Mouse (Mus musculus): ENCODE data around the gene Sesn3. TPM values are rescaled to one million over a fixed set of nuclear protein-coding genes. Genes with fewer than 3 reads are reported as not detected.

Sesn3 gene
- polyA plus RNA-seq, 1 experiment from 2014 or later, result 18.5 TPM

GRCm38 (mm10) chr9:14245013-14245586, 29.8 kb upstream of the Sesn3 start:
- WGBS, result 68% methylated on average over 7 of the region's 7 CpGs

GRCm38 (mm10) chr9:14246016-14246799, 28.7 kb upstream of the Sesn3 start:
- peaks cover 10 to 17% of the 10 kb centered on the region in 2 experiments for H3K4me1 ChIP-seq (ENCODE audit: control insufficient read depth in 2 of 2, insufficient read depth in 2 of 2, low read length in 2 of 2)
- 22% methylated on average over 11 of the region's 11 CpGs for WGBS
- H3K4me3 ChIP-seq (ENCODE audit: control insufficient read depth in 1 of 2, insufficient read depth in 1 of 2, low read depth in 1 of 2, low read length in 2 of 2), result no peak overlapping the region
- peak overlapping the region; percentile 32 for H3K4me2 ChIP-seq (ENCODE audit: low read length)
- H3K27ac ChIP-seq (replicated peaks in 1 of 2; ENCODE audit: control insufficient read depth in 1 of 2, insufficient read depth in 1 of 2, low read depth in 2 of 2, low read length in 2 of 2), result peak overlapping the region; percentile 1 to 21; a peak in 1 of 4 replicates
- H3K27me3 ChIP-seq (ENCODE audit: control insufficient read depth, insufficient read depth, low read length), result no peaks in the 10 kb centered on the region
- no peaks in the 10 kb centered on the region for H3K36me3 ChIP-seq (ENCODE audit: control insufficient read depth, insufficient read depth, low read length)
- no peak overlapping the region for H3K9ac ChIP-seq (ENCODE audit: low read length)
- ATAC-seq (ENCODE audit: insufficient number of reproducible peaks, insufficient read depth, low FRiP score, low read depth), result no peak
- no peaks in the 10 kb centered on the region for H3K9me3 ChIP-seq (ENCODE audit: control insufficient read depth, low read length)

More at GRCm38 (mm10) chr9:14245013-14245586, 29.8 kb upstream of the Sesn3 start:
- no peak overlapping the region for H3K27ac ChIP-seq (replicated peaks in 1 of 2; ENCODE audit: control insufficient read depth in 1 of 2, insufficient read depth in 1 of 2, low read depth in 2 of 2, low read length in 2 of 2)
- H3K36me3 ChIP-seq (ENCODE audit: control insufficient read depth, insufficient read depth, low read length), result no peaks in the 10 kb centered on the region
- H3K27me3 ChIP-seq (ENCODE audit: control insufficient read depth, insufficient read depth, low read length), result no peaks in the 10 kb centered on the region
- no peak overlapping the region for H3K4me3 ChIP-seq (ENCODE audit: control insufficient read depth in 1 of 2, insufficient read depth in 1 of 2, low read depth in 1 of 2, low read length in 2 of 2)
- no peak overlapping the region for H3K9ac ChIP-seq (ENCODE audit: low read length)
- no peak for ATAC-seq (ENCODE audit: insufficient number of reproducible peaks, insufficient read depth, low FRiP score, low read depth)
- H3K9me3 ChIP-seq (ENCODE audit: control insufficient read depth, low read length), result no peaks in the 10 kb centered on the region
- peaks cover 10 to 17% of the 10 kb centered on the region in 2 experiments for H3K4me1 ChIP-seq (ENCODE audit: control insufficient read depth in 2 of 2, insufficient read depth in 2 of 2, low read length in 2 of 2)
- H3K4me2 ChIP-seq (ENCODE audit: low read length), result no peak overlapping the region

- Histone ChIP-seq H3K4me1 (ENCODE audit: control insufficient read depth in 2 of 2, insufficient read depth in 2 of 2, low read length in 2 of 2) (peaks cover 10 to 17% of the 10 kb centered on the region in 2 experiments), H3K36me3 (ENCODE audit: control insufficient read depth, insufficient read depth, low read length) (no peaks in the 10 kb centered on the region), H3K4me2 (ENCODE audit: low read length) (no peak overlapping the region), H3K27me3 (ENCODE audit: control insufficient read depth, insufficient read depth, low read length) (no peaks in the 10 kb centered on the region), H3K4me3 (ENCODE audit: control insufficient read depth in 1 of 2, insufficient read depth in 1 of 2, low read depth in 1 of 2, low read length in 2 of 2) (no peak overlapping the region), H3K9me3 (ENCODE audit: control insufficient read depth, low read length) (no peaks in the 10 kb centered on the region), H3K9ac (ENCODE audit: low read length) (no peak overlapping the region), H3K27ac (replicated peaks in 1 of 2; ENCODE audit: control insufficient read depth in 1 of 2, insufficient read depth in 1 of 2, low read depth in 2 of 2, low read length in 2 of 2) (peak overlapping the region in 1 of 2 experiments; percentile 17; a peak in 1 of 4 replicates)
- no peak for ATAC-seq (ENCODE audit: insufficient number of reproducible peaks, insufficient read depth, low FRiP score, low read depth)
- 61% methylated on average over 12 of the region's 12 CpGs for WGBS
Measured at GRCm38 (mm10) chr9:14247480-14248208, 27.2 kb upstream of the Sesn3 start.

- WGBS, result 84% methylated on average over 3 of the region's 3 CpGs
- Histone ChIP-seq H3K27ac (replicated peaks in 1 of 2; ENCODE audit: control insufficient read depth in 1 of 2, insufficient read depth in 1 of 2, low read depth in 2 of 2, low read length in 2 of 2) (0 out of 4 replicates have a peak overlapping the region, but pooled peaks of 1 of the 2 experiments have one; percentile 17), H3K4me1 (ENCODE audit: control insufficient read depth in 2 of 2, insufficient read depth in 2 of 2, low read length in 2 of 2) (peaks cover 10 to 17% of the 10 kb centered on the region in 2 experiments), H3K36me3 (ENCODE audit: control insufficient read depth, insufficient read depth, low read length) (no peaks in the 10 kb centered on the region), H3K9me3 (ENCODE audit: control insufficient read depth, low read length) (no peaks in the 10 kb centered on the region), H3K4me3 (ENCODE audit: control insufficient read depth in 1 of 2, insufficient read depth in 1 of 2, low read depth in 1 of 2, low read length in 2 of 2) (no peak overlapping the region), H3K4me2 (ENCODE audit: low read length) (no peak overlapping the region), H3K9ac (ENCODE audit: low read length) (no peak overlapping the region), H3K27me3 (ENCODE audit: control insufficient read depth, insufficient read depth, low read length) (no peaks in the 10 kb centered on the region)
- no peak for ATAC-seq (ENCODE audit: insufficient number of reproducible peaks, insufficient read depth, low FRiP score, low read depth)
Measured at GRCm38 (mm10) chr9:14248209-14248596, 26.7 kb upstream of the Sesn3 start.

- H3K27me3 ChIP-seq (ENCODE audit: control insufficient read depth, insufficient read depth, low read length), result no peaks in the 10 kb centered on the region
- no peak overlapping the region for H3K4me2 ChIP-seq (ENCODE audit: low read length)
- no peak overlapping the region for H3K9ac ChIP-seq (ENCODE audit: low read length)
- peaks cover 3% of the 10 kb centered on the region; the same call in 1 of the 2 replicates for H3K9me3 ChIP-seq (ENCODE audit: control insufficient read depth, low read length)
- H3K27ac ChIP-seq (replicated peaks in 1 of 2; ENCODE audit: control insufficient read depth in 1 of 2, insufficient read depth in 1 of 2, low read depth in 2 of 2, low read length in 2 of 2), result no peak overlapping the region
- ATAC-seq (ENCODE audit: insufficient number of reproducible peaks, insufficient read depth, low FRiP score, low read depth), result no peak
- no peak overlapping the region for H3K4me3 ChIP-seq (ENCODE audit: control insufficient read depth in 1 of 2, insufficient read depth in 1 of 2, low read depth in 1 of 2, low read length in 2 of 2)
- no peaks in the 10 kb centered on the region for H3K4me1 ChIP-seq (ENCODE audit: control insufficient read depth in 2 of 2, insufficient read depth in 2 of 2, low read length in 2 of 2)
- 35% methylated on average over 3 of the region's 3 CpGs for WGBS
- no peaks in the 10 kb centered on the region for H3K36me3 ChIP-seq (ENCODE audit: control insufficient read depth, insufficient read depth, low read length)
Measured at GRCm38 (mm10) chr9:14261150-14261549, 13.7 kb upstream of the Sesn3 start.

GRCm38 (mm10) chr9:14262568-14262972, 12.3 kb upstream of the Sesn3 start:
- no peak for ATAC-seq (ENCODE audit: insufficient number of reproducible peaks, insufficient read depth, low FRiP score, low read depth)
- Histone ChIP-seq H3K27ac (replicated peaks in 1 of 2; ENCODE audit: control insufficient read depth in 1 of 2, insufficient read depth in 1 of 2, low read depth in 2 of 2, low read length in 2 of 2) (no peak overlapping the region), H3K9ac (ENCODE audit: low read length) (no peak overlapping the region), H3K9me3 (ENCODE audit: control insufficient read depth, low read length) (peaks cover 3% of the 10 kb centered on the region; the same call in 1 of the 2 replicates), H3K27me3 (ENCODE audit: control insufficient read depth, insufficient read depth, low read length) (no peaks in the 10 kb centered on the region), H3K4me3 (ENCODE audit: control insufficient read depth in 1 of 2, insufficient read depth in 1 of 2, low read depth in 1 of 2, low read length in 2 of 2) (no peak overlapping the region), H3K4me1 (ENCODE audit: control insufficient read depth in 2 of 2, insufficient read depth in 2 of 2, low read length in 2 of 2) (no peaks in the 10 kb centered on the region), H3K36me3 (ENCODE audit: control insufficient read depth, insufficient read depth, low read length) (no peaks in the 10 kb centered on the region), H3K4me2 (ENCODE audit: low read length) (no peak overlapping the region)
- 61% methylated on average over 4 of the region's 4 CpGs for WGBS

DNA sequence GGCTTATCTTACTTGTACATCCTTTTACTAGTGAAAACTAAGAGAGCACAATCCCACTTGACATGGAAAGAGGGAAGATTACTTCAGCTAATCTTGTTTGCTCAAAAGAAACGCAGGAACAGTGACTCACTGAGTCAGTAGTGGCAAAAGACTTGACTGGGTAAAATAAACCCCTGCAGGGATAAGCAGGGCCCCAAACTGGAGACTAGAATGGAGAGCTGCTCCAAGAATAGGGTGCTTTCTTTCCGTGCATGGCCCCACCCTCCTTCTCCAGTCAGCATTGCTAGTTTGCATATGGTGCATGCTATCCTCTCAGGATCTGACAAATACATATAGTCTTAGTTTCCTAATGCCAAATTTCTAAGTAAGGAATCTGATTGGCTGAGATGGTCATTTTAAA, 8.4 kb upstream of the Sesn3 start:
- H3K27me3 ChIP-seq (ENCODE audit: control insufficient read depth, insufficient read depth, low read length), result no peaks in the 10 kb centered on the region
- no peaks in the 10 kb centered on the region for H3K36me3 ChIP-seq (ENCODE audit: control insufficient read depth, insufficient read depth, low read length)
- H3K27ac ChIP-seq (replicated peaks in 1 of 2; ENCODE audit: control insufficient read depth in 1 of 2, insufficient read depth in 1 of 2, low read depth in 2 of 2, low read length in 2 of 2), result no peak overlapping the region
- no peak for ATAC-seq (ENCODE audit: insufficient number of reproducible peaks, insufficient read depth, low FRiP score, low read depth)
- peaks cover 3% of the 10 kb centered on the region; the same call in 1 of the 2 replicates for H3K9me3 ChIP-seq (ENCODE audit: control insufficient read depth, low read length)
- H3K4me1 ChIP-seq (ENCODE audit: control insufficient read depth in 2 of 2, insufficient read depth in 2 of 2, low read length in 2 of 2), result no peaks in the 10 kb centered on the region
- no peak overlapping the region for H3K4me3 ChIP-seq (ENCODE audit: control insufficient read depth in 1 of 2, insufficient read depth in 1 of 2, low read depth in 1 of 2, low read length in 2 of 2)
- H3K4me2 ChIP-seq (ENCODE audit: low read length), result no peak overlapping the region
- H3K9ac ChIP-seq (ENCODE audit: low read length), result no peak overlapping the region
- WGBS, result 19% methylated on average over 2 of the region's 2 CpGs

Data from heart, embryonic 14.5 days (tissue).